Mouse (Mus musculus): Measurements from ENCODE around the gene Serpinb9f. TPM values are rescaled to one million over a fixed set of nuclear protein-coding genes. Genes with fewer than 3 reads are reported as not detected.
"Not testable (repeated sequence)": the region's sequence is repeated elsewhere in the genome, so short reads cannot be mapped to it uniquely, and the experiment has no call there.

Serpinb9f gene
- total RNA-seq (2021) = not detected
- long read RNA-seq, experiment 1 = 0 reads
- long read RNA-seq, experiment 2 = 0 reads

GRCm38 (mm10) chr13:33323777-33324176 is at the start of gene Serpinb9f:
Gene Serpinb9f (plus strand): TSS chr13:33324077.
- DNase-seq = not testable (repeated sequence)

DNA sequence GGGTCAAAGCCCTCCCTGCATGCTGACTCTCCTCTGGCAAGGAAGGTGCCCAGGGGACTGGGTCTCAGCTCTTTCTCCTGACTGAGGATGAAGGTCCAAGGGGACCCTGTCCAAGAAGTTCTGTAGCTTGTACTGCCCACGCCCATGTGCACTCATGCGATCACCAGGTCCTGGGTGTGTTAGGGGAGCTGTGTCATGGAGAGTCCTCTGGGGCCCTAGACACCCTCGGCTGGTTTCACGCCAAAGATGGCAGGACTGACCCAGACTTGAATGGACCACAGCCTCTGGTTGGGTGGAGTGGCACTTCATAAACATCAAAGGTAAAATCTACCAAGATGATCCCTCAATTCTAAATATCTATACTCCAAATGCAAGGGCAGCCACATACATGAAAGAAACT is 15.2 kb upstream of the Serpinb9f start:
- not testable (repeated sequence) for DNase-seq

- not testable (repeated sequence) for DNase-seq
Observed at GRCm38 (mm10) chr13:33356666-33357065, 32.8 kb downstream of the Serpinb9f start.

Other genes starting within 250 kb of the Serpinb9f start
- under 1 TPM; 0.17 to 0.49 TPM for gene Serpinb1b, start 245.5 kb upstream of the Serpinb9f start, total RNA-seq (2021)
- gene Serpinb9c, start 164.3 kb upstream of the Serpinb9f start, total RNA-seq (2021) = not detected
- not detected for gene Serpinb9d, start 131.1 kb upstream of the Serpinb9f start, total RNA-seq (2021)
- not detected for gene Serpinb9e, start 74.5 kb upstream of the Serpinb9f start, total RNA-seq (2021)
- not detected for gene Gm11397, start 71.7 kb downstream of the Serpinb9f start, total RNA-seq (2021)
- gene Serpinb9g, start 160.7 kb downstream of the Serpinb9f start, total RNA-seq (2021) = not detected